Mouse (Mus musculus): ENCODE results near the gene Map3k9. TPM values are rescaled to one million over a fixed set of nuclear protein-coding genes. Genes with fewer than 3 reads are reported as not detected.

The Map3k9 gene
- total RNA-seq, 2 experiments from 2014 or later, result 0.22 to 0.29 TPM

DNA sequence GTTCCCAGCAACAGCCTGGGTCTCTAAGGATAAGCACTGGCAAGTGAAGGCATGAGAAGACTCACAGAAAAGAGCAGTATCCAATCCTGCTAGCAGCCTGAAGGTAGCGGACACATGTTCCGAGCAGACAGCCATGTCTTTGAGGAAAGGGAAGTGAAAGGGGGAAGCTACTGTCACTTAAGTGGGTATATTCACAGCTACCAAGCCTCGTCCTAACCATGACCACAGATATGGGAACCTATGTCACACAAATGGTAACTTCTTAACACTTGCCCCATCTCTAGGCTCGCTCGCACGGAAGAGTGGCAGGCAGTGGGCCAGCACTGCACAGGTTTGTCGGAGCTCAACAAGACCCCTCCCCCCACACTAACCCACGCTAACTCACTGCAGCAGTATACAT lies 61.3 kb downstream of the Map3k9 start:
- intact Hi-C loops (cut with DNase I), result no loop called here
- no peak for DNase-seq

DNA sequence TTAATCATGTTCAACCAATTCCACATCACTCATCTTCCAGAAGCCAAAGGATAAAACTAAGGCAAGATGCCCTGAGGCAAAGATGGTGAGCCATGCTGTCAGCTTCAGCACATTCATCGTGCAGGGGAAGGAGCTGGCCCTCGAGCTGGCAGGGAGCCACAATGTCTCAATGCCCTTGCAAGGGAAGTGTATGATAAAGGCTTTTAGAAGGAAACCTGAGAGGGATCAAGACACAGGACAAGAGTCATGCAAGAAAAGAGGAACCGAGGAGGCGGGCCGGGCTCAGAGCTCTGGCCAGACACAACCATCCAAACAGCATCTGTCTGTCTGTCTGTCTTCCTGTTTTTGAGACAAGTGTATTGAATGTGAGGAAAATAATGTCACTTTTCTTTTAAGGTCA lies 61.8 kb downstream of the Map3k9 start:
- peak; percentile 27 to 28 for DNase-seq

DNA sequence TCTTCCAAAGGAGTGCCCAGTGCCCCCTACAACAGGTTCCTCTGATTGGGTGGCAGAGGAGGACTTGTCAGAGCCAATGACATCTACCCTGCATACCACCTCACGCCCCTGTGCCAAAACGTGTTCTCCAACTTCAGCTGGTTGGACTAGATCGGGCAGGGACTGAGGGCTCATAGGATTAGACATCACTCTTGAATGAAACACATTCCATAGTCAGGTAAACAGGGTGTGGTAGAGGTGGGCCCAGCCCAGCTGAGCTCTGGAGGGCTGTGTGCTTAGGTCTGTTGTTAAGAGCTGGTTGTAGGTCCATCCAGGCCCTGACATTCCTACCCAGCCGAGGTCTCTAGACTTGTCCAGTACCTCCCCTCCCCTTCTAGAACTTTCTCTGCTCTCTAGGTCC lies 68.4 kb downstream of the Map3k9 start:
- intact Hi-C loops (cut with DNase I), result no loop called here
- DNase-seq, result no peak

More for the DNA sequence above, 61.8 kb downstream of the Map3k9 start:
- intact Hi-C loops (cut with DNase I), result no loop called here

DNA sequence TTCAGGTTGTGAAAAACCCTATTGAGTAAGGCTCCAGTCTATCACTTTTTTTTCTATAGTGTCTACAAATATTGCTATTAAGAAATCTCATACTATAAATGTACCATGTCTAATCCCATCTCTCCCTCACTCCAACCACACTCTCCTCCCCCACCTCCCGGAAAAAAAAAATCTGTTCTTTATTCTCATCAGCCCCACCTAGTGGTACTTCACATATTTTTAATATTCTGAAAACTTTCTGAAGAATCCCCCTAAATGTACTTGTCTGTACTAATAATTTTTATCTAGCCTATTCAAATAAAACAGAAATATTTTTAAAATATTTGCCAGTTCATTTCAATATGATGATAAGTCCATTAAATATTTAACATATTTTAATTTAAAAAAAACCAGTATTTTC lies 78.1 kb downstream of the Map3k9 start:
- no peak for DNase-seq
- intact Hi-C loops (cut with DNase I), result loop anchor here (1.0 kb wide), 1 partner anchor 84 kb away; no protein-coding TSS in a partner anchor

DNA sequence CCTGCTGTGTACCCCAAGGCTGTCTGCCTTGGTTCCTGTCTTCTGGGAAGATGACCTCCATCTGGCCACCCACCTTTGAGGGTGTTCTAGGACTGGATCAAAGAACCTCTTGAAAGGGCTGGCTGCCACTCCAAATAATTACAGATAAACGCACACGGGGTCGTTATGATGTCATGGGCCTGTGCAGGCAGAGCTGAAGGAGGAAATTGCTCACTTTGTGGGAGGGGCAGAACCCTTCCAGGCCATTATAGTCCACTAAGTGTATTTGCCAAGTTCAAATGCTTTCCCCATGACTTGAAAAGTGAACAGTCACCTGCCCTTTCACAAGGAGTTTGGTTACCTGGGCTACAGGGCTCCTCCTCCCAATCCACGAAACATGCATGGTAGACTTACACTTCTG lies 83.0 kb downstream of the Map3k9 start:
- no peak for DNase-seq

DNA sequence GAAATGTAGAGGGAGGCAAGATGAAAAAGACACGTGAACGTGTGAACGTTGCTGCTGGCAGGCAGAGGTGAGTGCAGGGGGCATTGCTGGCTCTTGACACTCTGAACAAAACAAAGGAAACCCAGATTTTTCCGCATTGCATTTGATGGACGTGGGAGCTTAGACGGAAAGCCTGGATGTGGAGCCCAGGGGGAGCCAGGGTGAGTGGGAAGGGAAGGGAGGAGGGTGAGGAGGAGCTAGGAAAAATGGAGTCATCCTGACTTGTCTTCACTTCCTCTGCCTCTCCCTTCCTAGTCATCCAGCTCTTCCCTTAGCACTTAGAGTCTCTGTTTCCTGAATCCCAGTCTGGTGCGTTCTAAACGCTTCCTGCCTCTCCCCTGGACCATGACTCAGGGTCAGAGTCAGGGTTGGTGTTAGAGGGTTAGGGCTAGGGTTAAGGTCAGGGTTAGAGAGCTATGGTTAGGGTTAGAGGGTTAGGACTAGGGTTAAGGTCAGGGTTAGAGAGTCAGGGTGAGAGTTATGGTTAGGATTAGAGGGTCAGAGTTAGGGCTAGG lies 89.7 kb downstream of the Map3k9 start:
- DNase-seq, result peak; percentile 6 to 10
- intact Hi-C loops (cut with DNase I), result no loop called here

More for the DNA sequence above, 83.0 kb downstream of the Map3k9 start:
- intact Hi-C loops (cut with DNase I), result loop anchor here (5.0 kb wide), 1 partner anchor 66 kb away; the partner anchor contains the start of gene Ttc9

- intact Hi-C loops (cut with DNase I), result no loop called here
- peak in 1 of 2 experiments; percentile 15 for DNase-seq
Measured at GRCm38 (mm10) chr12:81690751-81691150, 90.2 kb downstream of the Map3k9 start.

DNA sequence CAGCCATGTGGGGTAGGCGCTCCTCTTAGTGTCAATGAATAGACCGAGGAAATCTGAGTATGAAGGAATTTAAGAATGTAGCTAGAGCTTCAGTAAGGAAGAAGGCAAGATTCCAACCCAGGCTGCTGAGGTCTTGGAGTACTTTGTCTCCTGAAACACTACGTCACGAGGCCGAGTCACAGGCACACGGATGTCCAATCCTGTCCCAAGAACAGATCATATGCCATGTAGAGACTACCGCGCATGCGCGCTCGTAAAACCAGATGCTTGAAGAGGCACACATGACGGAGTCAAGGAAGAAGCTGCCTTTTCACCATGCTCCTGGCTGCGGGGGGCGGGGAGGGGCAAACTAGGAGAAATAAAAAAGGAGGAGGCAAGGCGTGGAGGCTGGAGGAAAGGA lies 90.9 kb downstream of the Map3k9 start:
- DNase-seq, result no peak
- intact Hi-C loops (cut with DNase I), result no loop called here

DNA sequence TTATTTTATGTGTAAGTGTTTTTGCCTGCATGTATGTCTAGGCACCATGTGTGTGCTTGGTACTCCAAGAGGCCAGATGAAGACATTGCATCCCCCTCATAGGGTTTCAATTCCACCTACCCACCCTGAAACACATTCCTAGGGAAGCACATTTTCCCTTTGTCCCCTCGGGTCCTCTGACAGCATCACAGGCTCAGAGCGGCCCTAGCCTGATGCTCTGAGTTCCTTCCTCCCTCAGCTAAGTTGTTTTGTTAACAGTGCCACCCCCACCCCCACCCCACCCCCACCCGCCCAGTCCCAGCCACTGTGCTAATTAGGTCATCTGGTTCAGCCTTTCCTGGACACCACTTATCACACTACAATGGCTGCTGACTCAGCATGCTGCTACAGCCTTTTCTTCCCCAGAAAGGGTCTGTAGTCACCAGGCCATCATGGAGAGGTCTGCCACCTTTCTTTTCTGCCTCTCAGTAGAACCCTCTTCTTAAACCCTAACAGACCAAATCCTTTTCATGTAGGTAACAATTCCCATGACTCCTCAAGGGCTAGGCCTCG lies 91.4 kb downstream of the Map3k9 start:
- peak in 1 of 2 experiments; percentile 8 for DNase-seq
- intact Hi-C loops (cut with DNase I), result no loop called here

DNA sequence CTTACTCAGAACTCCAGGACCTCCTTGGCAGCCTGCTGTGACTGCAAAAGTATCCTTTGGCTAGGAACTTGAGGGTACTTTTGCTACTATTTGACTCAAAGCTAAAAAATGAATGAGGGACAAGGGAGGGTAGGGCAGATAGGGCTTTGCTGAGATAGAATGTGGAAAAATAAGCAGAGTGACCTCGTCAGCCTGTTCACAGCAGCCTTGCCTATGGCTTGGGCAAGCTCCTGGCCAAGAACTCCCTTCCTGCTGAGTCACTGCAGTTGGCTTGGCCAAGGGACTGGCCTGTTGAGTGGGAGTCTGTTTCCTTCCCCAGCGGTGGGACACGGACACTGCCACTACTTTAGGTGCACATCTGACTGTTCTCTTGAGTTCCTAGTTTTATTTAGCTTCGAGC lies 92.4 kb downstream of the Map3k9 start:
- intact Hi-C loops (cut with DNase I), result no loop called here
- peak; percentile 23 to 40 for DNase-seq

GRCm38 (mm10) chr12:81687873-81688272 lies 93.1 kb downstream of the Map3k9 start:
- intact Hi-C loops (cut with DNase I), result no loop called here
- DNase-seq, result no peak

- intact Hi-C loops (cut with DNase I), result no loop called here
- no peak for DNase-seq
Measured at GRCm38 (mm10) chr12:81686406-81687117, 94.4 kb downstream of the Map3k9 start.

DNA sequence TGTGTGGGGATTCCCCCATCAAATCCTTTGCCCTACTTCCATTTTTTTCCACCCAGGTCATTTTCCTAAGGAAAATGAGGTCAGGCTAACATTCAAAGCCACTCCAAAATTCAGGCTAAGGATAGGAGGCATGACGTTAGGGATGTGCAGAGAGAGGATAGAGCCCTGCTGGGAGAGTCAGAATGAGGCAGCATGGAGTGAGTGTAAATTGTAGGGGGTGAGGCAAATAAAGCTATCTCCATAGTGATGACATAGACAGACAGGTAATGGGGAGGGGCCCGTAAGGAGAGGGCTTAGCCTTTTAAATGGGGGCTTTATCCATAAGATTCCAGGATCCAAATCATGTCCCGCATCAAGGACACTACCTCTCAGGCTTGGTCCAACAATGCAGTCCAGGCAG lies 95.0 kb downstream of the Map3k9 start:
- intact Hi-C loops (cut with DNase I), result no loop called here
- DNase-seq, result no peak

DNA sequence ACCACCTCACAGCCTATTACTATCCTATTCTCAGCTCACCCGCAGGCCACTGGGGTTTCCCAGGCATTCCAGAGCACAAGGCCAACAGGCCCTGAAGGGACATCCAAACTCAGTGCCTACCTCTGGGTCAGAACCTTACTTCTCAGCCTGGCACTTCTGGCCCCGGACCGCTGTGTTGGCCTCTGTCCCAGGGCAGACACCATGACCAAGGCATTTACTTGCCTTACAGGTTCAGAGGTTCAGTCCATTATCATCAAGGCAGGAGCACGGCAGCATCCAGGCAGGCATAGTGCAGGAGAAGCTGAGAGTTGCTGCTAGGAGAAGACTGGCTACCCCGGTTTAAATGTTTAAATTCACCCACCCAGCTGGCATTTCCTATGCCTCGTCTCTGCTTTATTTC lies 96.9 kb downstream of the Map3k9 start:
- intact Hi-C loops (cut with DNase I), result no loop called here

GRCm38 (mm10) chr12:81683395-81683794 lies 97.6 kb downstream of the Map3k9 start:
- intact Hi-C loops (cut with DNase I), result no loop called here
- DNase-seq, result no peak

More for the DNA sequence above, 96.9 kb downstream of the Map3k9 start:
- no peak for DNase-seq

- intact Hi-C loops (cut with DNase I), result no loop called here
- DNase-seq, result no peak
Measured at GRCm38 (mm10) chr12:81679807-81680529, 101.0 kb downstream of the Map3k9 start.

- DNase-seq, result no peak
- intact Hi-C loops (cut with DNase I), result no loop called here
Measured at GRCm38 (mm10) chr12:81675557-81675956, 105.4 kb downstream of the Map3k9 start.
